Mouse (Mus musculus) left cerebral cortex, postnatal 25 days (tissue): Measurements from ENCODE around the gene Dync1h1. TPM values are rescaled to one million over a fixed set of nuclear protein-coding genes. Genes with fewer than 3 reads are reported as not detected.

ENCODE experiments used
- DNase-seq, 2 experiments: peaks; one replicate each; pipeline ENCODE4 v3.0.0; 2022; ENCODE audit warnings: low spot score in 2 of 2, mixed read lengths in 1 of 2
- intact Hi-C: fragments of 180-260 bp; cut with DNase I; formaldehyde crosslinking; loops from one replicate; pipeline ENCODE4 v1.15.1; 2025
- microRNA-seq, 2 experiments: library from miRNA; unstranded; fragments of <30 nt; microRNA quantifications; one replicate each; pipeline ENCODE4 v1.2.0; 2022
- total RNA-seq, 2 experiments: library from RNA; stranded (reverse); gene quantifications; 2 replicates each; pipeline ENCODE4 v1.2.3; 2021

The Dync1h1 gene
- total RNA-seq, 2 experiments from 2014 or later = 308 to 319 TPM

DNA sequence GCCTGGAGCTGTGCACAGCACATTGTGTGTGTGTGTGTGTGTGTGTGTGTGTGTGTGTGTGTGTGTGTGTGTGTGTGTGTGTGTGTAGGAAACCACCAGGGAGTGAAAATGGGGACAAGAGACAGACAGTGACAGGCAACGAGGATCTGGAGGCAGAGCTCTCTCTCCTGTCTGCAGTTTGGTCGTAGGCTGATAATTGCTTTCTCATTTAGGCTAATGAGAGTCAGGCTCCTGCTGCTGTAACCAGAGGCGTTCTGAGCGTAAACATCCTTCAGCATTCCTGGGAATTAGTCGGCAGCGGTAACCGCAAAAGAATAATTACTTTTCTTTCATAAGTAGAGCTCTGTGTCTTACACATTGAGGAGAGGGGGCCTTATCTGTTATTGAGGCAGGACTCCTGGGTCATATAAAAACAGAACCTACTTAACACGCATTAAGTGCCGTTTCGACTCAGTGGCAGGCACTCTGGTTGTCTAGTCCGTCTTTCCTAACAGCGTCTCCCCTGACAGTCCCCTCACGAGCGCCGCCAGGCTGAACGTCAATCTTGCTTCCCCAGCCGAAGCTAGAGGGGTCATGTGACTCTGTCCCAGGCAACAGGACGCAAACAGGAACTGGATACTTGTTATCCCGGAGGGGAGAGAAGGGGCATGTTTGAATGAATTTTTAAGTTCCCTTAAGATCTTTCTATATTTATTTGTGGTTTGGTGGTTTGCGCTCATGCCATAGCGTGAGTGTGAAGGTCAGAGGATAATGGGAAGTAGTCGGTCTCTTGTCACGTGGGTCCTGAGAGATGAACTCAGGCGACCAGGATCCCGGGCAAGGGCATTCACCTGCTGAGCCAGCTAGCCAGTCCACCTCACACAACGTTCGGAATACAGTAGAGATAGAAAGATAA is 105.3 kb downstream of the Dync1h1 start:
- intact Hi-C loops = no loop called here
- no peak for DNase-seq

DNA sequence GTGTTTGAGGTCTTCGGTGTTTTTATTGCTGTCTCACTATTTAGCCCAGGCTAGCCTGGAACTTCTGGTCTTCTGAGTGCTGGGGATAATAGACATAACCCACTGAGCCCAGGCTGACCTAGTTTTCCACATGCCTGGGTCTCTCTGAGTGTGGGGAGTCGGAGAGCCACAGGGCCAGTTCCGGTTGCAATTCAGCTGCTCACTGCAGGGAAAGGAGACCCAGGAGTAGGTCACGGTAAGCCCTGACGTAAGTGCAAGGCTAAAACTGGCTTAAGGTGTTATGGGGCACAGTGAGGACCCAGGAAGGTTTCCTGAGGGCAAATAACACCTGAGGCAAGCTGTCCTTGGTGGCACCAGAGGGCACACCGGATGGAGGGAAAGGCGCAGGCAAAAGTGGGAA is 106.2 kb downstream of the Dync1h1 start:
- no peak for DNase-seq
- intact Hi-C loops = no loop called here

DNA sequence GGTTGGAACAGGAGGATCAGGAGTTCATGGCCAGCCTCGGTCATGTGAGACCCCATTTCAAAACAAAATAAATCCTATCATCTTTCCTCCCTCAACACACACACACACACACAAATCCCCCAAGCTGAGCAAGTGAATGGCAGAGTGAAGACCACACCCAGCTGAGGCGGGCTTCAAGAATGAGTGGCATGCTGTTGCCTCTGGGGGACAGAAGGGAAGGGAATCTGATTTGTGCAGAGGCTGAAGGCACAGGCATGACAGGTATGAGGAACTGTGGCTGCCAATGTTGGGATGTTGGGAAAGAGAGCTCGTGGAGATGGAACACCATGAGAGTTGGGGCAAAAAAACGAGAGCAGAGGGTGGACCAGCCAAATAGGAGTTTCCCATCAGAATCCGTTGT is 110.0 kb downstream of the Dync1h1 start:
- intact Hi-C loops = loop anchor here (10.0 kb wide), 1 partner anchor 294 kb away; no protein-coding TSS in a partner anchor

GRCm38 (mm10) chr12:110713784-110714183 is 112.5 kb downstream of the Dync1h1 start:
- intact Hi-C loops = loop anchor here (10.0 kb wide), 1 partner anchor 291 kb away; no protein-coding TSS in a partner anchor
- DNase-seq = no peak

More for the DNA sequence above, 110.0 kb downstream of the Dync1h1 start:
- no peak for DNase-seq

GRCm38 (mm10) chr12:110714215-110714614 is 113.0 kb downstream of the Dync1h1 start:
- intact Hi-C loops = loop anchor here (10.0 kb wide), 1 partner anchor 291 kb away; no protein-coding TSS in a partner anchor
- no peak for DNase-seq

- intact Hi-C loops = loop anchor here (10.0 kb wide), 1 partner anchor 289 kb away; no protein-coding TSS in a partner anchor
- DNase-seq = no peak
Measured at GRCm38 (mm10) chr12:110716004-110716403, 114.8 kb downstream of the Dync1h1 start.

Small RNA genes within 50 kb of the gene (microRNA-seq; reads per million reads assigned to microRNA genes)
- 0 reads per million in 2 experiments for gene Gm27299

Other genes with a start within 250 kb of the Dync1h1 start
- gene Ppp2r5c, start 154.3 kb upstream of the Dync1h1 start, total RNA-seq = 100 to 1,000 TPM; 263 to 265 TPM
- not detected for gene 1700001K19Rik, start 81.2 kb downstream of the Dync1h1 start, total RNA-seq
- gene Hsp90aa1, start 101.3 kb downstream of the Dync1h1 start, total RNA-seq = 1,000 to 10,000 TPM; 1,069 to 1,070 TPM
- 10 to 100 TPM; 38.8 to 44.3 TPM for gene Wdr20, start 136.5 kb downstream of the Dync1h1 start, total RNA-seq
- gene Mok, start 239.5 kb downstream of the Dync1h1 start, total RNA-seq = 10 to 100 TPM; 11.7 to 14.7 TPM
- 10 to 100 TPM; 11.2 to 11.5 TPM for gene Zfp839, start 248.8 kb downstream of the Dync1h1 start, total RNA-seq